Mouse (Mus musculus) bone marrow, adult 2 months (tissue): ENCODE measurements around the gene Caln1. TPM values are rescaled to one million over a fixed set of nuclear protein-coding genes. Genes with fewer than 3 reads are reported as not detected.

Source experiments
- H3K27ac ChIP-seq: fragments of 200-500 bp; 2 replicates; pipeline ENCODE4 v1.5.1; 2012; ENCODE audit warnings: low read depth, mild to moderate bottlenecking, control low read depth, inconsistent platforms, low read length; ENCODE audit not compliant: control insufficient read depth, poor library complexity, insufficient read depth
- H3K4me1 ChIP-seq: fragments of 200-500 bp; 2 replicates; pipeline ENCODE4 v1.6.1; 2011; ENCODE audit warnings: low read length; ENCODE audit not compliant: control insufficient read depth, insufficient read depth
- H3K4me3 ChIP-seq: fragments of 200-500 bp; replicated peaks from 2 replicates; pipeline ENCODE3; 2011; ENCODE audit warnings: mild to moderate bottlenecking, low read depth, low read length, control low read depth; ENCODE audit not compliant: control insufficient read depth
- CTCF ChIP-seq: fragments of 200-500 bp; IDR thresholded peaks from 2 replicates; pipeline ENCODE4 v1.5.1; 2011; ENCODE audit warnings: low read length, control low read depth; ENCODE audit not compliant: control insufficient read depth, insufficient read depth
- POLR2A ChIP-seq: fragments of 200-500 bp; IDR thresholded peaks from 2 replicates; pipeline ENCODE4 v1.6.1; 2011; ENCODE audit warnings: low read depth, mild to moderate bottlenecking, control low read depth, low read length, borderline replicate concordance; ENCODE audit not compliant: control insufficient read depth
- WGBS: fragments of 180-500 bp; shearing (Covaris S2); methylation state at CpG from one replicate; pipeline ENCODE4 v1.1.7; 2018; 5-methylcytosine and 5-hydroxymethylcytosine counted together
- polyA plus RNA-seq: library from polyadenylated mRNA; stranded (reverse); fragments of >200 nt; gene quantifications from 2 replicates; pipeline ENCODE4 v1.2.4, GENCODE M21; 2011; ENCODE audit warnings: low replicate concordance; ENCODE audit not compliant: missing spikeins, insufficient read depth, insufficient read length

The Caln1 gene
- polyA plus RNA-seq = 1.3 and 1.7 TPM in 2 replicates

DNA sequence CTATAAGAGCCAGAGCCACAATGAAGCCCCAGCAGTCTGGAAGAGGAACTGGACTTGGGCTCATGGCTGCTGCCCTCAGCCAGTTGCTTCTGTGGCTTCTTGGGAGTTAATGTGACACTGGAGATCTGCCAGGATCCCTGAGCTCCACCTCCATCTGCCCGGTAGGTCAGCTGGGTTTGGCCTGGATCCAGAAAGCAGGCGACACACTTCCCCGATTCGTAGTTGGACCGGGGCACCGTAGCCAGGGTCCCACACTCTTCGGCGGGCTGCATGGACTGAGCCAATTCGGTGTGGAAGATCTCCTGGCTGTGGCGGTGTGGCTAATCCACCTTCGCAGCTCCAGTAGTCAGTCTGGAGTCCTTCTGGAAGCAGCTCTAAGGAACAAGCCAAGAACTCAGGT, at the start of gene Caln1:
Gene Caln1, plus strand, starts transcription at position 219 of the 400 bp plus-strand sequence.
- Histone ChIP-seq H3K27ac (no peak within 1 kb of the TSS), H3K4me3 (no peak within 1 kb of the TSS), H3K4me1 (no peaks in the 10 kb centered on the region)
- no peak for TF ChIP-seq POLR2A
- 63% methylated on average over 11 of the region's 11 CpGs for WGBS

DNA sequence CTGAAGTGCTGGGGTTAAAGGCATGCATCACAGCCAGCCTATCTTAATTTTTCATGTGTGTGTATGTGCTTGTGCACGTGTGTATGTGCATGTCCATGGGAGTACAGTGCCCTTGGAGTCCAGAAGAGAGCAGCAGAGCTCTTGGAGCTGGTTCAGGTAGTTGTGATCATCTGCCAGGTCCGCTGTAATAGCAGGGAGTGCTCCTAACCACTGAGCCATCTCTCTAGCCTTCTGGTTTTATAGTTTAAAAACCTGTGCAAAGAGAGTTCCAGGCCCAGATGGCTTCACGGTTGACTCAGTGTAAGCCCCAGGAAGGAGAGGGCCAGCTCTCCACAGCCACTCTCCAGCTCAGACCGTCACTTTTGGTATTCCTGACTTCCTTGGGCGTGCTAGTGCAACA, 49.5 kb upstream of the Caln1 start:
- Histone ChIP-seq H3K27ac (no peak overlapping the region), H3K4me3 (no peak overlapping the region), H3K4me1 (no peaks in the 10 kb centered on the region)
- WGBS = 84% methylated on average over 5 of the region's 5 CpGs
- no peak for TF ChIP-seq POLR2A
- TF ChIP-seq CTCF = no peak

DNA sequence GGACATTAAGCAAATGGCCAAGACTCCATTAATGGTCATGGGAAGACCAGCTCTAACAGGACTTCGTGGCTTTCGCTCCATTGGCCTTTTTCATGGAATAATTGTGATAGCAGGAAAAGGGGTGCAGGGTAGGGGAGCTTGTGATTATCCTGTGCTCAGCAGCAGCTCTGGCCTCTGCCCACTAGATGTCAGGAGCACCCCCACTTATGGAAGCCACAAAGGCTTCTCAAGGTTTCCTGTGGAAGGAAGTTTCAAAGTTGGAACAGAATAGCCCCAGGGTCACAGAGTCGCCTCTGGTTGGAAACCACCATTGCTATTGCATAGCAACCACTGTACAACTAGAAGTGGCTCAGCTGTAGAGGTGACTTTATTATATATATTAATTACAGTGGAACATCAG, 48.8 kb upstream of the Caln1 start:
- no peak overlapping the region for H3K4me3 ChIP-seq
- no peaks in the 10 kb centered on the region for H3K4me1 ChIP-seq
- 58% methylated on average over 3 of the region's 3 CpGs for WGBS
- H3K27ac ChIP-seq = no peak overlapping the region
- TF ChIP-seq CTCF = no peak
- TF ChIP-seq POLR2A = no peak

DNA sequence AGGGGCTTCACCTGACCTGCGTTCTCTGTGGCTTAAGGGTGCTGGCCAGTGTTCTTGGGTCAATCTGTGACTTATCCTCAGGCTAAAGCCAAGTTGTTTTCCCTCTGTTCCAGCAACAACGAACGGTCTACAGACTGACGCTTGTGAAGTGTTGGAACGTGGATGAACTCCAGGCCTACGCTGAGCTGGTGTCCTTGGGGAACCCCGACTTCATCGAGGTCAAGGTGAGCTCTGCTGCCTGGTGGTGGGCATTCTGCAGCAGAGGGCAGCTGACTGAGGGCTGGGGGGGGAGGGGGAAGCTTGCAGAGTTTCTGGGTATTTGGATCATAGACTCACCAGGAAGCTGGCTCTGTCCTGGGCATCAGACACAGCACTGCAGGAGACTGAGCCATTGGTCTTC, 43.8 kb upstream of the Caln1 start:
- WGBS = 93% methylated on average over 8 of the region's 8 CpGs
- no peak overlapping the region for H3K27ac ChIP-seq
- TF ChIP-seq POLR2A = no peak
- no peak for TF ChIP-seq CTCF

DNA sequence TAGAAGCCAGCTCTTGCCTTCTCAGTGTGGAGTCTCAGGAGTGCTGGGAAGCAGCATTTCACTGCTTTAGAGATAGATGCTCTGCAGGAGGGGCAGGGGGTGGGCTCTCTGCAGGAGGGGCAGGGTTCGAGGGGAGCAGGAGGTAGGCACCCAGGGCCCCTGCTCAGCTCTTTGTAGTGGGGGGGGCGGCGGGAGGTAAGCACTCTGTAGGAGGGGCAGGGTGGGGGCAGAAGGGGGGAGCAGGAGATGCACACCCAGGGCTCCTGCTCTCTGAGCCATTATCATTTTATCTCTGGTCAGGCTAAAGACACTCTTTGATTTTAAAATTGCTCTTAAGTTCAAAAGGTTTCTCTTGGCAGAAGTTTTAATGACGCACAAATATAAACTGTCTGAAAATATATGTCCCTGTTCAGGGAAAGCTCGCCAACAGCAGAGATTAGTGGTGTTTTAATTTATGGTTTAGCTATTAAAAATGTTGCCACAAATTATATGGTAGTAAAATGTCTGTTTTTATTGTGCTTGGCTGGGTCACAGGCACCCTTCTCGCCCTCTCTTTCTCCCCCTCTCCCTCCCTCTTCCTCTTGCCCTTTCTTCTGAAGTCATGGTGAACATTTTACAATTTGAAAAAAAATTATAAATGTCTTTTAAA, 41.5 kb upstream of the Caln1 start:
- Histone ChIP-seq H3K27ac (no peak overlapping the region), H3K4me1 (no peaks in the 10 kb centered on the region), H3K4me3 (no peak overlapping the region)
- no peak for TF ChIP-seq CTCF
- TF ChIP-seq POLR2A = no peak
- WGBS = 80% methylated on average over 6 of the region's 6 CpGs

More for the DNA sequence above, 43.8 kb upstream of the Caln1 start:
- Histone ChIP-seq H3K4me1 (no peaks in the 10 kb centered on the region), H3K4me3 (no peak overlapping the region)

DNA sequence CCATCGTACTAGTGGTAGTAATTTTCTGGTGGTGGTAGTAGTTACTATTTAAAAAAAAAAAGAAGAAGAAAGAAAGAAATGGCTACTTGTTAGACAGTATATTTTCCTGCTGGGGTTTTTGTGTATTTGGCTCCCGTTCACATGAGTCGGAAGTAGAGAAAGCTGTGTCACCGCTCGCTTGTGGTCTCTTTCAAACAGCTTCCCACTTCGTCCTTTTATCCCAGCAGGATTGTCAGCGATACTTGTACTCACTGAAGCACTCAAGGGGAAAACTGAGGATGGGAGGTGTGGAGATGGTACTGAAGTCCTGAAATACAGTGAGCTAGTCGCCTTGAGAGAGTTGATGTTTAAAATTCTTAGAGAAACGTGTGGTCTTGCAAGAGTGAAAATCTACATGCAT, 40.9 kb upstream of the Caln1 start:
- WGBS = 83% methylated on average over 9 of the region's 9 CpGs
- no peak overlapping the region for H3K27ac ChIP-seq
- no peak for TF ChIP-seq CTCF
- no peak for TF ChIP-seq POLR2A
- H3K4me1 ChIP-seq = no peaks in the 10 kb centered on the region
- no peak overlapping the region for H3K4me3 ChIP-seq

DNA sequence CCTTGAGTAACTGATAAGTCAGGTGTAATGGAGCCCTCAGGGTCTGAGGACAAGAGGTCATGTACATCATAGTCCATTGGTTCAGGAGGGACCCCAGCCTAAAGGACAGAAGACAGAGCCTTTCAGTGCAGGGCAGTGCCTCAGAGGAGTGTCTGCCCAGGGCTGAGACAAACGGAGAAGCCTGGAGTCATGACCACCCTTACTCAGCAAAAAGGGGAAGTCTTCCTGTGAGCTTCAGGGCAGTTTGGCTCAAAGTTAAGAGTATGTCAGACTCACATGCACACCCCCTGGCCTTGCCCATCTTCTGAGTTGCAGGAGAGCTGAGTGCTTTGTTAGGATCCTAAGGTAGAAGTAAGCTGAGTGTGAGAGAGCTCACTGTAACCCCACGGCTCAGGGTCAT, 39.4 kb upstream of the Caln1 start:
- Histone ChIP-seq H3K4me1 (no peaks in the 10 kb centered on the region), H3K4me3 (no peak overlapping the region), H3K27ac (no peak overlapping the region)
- no peak for TF ChIP-seq CTCF
- no peak for TF ChIP-seq POLR2A
- 52% methylated on average over 2 of the region's 2 CpGs for WGBS

DNA sequence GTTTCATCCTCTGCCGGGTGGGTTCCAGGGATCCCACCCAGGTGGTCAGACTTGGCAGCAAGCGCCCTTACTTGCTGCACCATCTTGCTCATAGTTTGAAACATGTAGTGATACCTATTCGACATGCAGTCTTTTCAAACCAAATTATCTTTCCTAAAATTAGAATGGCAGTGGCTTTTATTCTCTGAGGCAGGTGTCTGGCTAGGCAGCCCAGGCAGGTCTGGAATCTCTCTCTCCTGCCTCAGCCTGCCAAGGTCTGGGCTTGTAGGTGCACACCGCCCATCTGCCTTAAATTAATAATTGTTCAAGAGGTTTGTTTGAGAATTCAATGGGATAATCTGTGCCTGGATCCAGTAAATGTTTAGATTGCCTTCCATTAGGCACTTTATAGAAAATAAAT, 38.5 kb upstream of the Caln1 start:
- Histone ChIP-seq H3K4me1 (no peaks in the 10 kb centered on the region), H3K4me3 (no peak overlapping the region), H3K27ac (no peak overlapping the region)
- TF ChIP-seq CTCF = no peak
- TF ChIP-seq POLR2A = no peak
- 87% methylated on average over 4 of the region's 4 CpGs for WGBS

DNA sequence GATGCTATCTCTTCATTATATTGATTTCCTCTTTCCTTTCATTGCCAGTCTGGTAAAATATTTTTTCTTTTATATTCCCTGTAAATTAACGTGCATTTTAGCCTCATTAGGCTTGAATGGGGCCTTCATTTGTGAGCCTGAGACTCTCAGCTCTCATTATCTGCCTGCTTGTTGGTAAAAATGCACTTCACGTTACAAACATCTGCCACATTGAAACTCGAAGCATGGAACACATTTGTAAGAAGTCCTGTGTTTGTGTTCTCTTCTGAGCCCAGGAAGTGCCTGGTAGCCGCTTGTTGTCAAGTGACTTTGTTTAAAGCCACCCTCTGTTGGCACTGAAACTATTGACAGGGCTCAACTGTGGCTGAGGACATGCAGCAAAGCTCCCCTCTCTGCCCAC, 38.0 kb upstream of the Caln1 start:
- Histone ChIP-seq H3K4me1 (no peaks in the 10 kb centered on the region), H3K27ac (no peak overlapping the region), H3K4me3 (no peak overlapping the region)
- TF ChIP-seq CTCF (no peak), POLR2A (no peak)
- WGBS = 83% methylated on average over 4 of the region's 4 CpGs
